Mouse (Mus musculus): Measurements from ENCODE around the gene Hbq1b.

Gene Hbq1b

DNA sequence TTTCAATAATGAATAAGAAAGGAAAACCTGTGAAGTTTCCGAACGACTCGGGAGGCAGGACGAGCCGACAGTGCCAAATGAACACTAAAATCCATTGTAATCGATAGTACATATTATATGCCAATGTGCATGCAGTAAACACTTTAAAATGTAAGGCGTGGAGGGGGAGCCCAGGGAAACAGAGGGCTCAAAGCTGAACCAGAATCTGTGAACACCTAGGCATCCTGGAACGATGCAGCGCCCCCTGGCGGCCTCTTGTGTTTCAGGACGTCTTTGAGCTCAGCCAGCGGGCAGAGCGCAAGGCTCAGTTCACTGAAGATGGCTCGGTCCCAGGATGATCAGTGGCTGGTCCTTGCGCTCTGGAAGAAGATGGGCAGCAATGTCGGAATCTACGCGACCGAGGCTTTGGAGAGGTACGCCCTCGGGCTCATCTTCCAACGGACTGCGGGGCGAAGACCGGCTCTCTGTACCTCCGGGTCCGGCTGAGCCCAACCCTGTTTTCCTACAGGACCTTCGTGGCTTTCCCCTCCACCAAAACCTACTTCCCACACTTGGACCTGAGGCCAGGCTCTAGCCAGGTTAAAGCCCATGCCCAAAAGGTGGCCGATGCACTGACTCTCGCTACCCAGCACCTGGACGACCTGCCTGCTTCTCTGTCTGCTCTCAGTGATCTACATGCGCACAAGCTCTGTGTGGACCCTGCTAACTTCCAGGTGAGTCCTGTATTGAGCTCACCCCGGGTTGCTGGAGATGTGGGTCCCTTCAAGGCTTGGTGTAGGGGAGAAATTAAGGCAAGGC, at the start of gene Hbq1b:
Hbq1b (plus strand) TSS at position 271 of the 798 bp plus-strand sequence.
- DNase-seq = peak; percentile 83

DNA sequence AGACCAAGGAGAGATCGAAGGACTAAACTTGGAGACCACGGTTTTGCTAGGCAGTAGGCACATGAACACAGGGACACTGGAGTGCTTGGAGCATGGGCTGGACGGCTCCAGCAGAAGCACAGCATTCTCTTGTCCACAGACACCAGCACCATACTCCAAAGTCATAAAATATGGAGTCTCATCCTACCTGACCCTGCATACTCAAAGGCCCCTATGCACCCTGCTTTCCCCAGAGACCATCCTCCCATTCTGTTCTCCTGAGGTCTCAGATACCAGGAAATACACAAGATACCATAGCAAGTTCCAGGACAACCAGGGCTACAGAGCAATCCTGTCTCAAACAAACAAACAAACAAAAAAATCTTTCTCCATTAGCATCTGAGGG, 49.4 kb upstream of the Hbq1b start:
- no peak for DNase-seq

DNA sequence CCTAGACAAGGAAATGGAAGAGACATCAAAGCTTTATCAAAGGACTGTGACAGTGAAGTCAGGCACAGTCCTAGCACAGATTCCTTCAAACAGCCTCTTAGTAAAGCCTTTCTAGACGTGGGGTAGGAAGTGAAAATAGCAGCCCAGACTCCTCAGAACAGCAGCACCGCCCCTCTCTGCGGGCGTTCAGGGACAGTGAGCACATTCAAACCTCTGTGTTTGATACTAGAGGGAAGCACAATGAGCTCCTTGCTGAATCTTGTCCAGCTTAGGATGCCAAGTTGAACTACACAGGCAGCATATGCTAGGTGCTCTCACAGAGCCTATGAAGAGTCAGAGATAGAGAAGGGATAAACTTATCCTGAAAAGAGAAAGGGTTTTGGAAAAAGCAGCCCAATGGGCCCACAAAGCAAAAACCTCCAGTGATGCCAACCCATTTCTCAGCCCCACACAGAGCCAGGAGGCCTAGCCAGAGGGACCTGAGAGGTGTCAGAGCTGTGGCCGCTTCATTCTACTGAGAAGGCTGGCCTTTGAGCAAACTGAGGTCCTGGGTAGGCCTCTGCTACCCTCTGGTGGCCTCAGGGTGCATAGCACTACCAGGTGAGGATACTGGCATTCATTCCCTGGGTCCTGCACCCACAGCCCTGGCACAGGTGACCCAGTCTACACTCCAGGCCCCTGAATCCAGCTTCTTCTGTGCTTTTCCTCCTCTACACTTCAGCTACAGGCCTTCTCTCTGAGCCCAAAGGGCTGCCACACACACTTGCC, 48.5 kb upstream of the Hbq1b start:
- peak; percentile 79 for DNase-seq

DNA sequence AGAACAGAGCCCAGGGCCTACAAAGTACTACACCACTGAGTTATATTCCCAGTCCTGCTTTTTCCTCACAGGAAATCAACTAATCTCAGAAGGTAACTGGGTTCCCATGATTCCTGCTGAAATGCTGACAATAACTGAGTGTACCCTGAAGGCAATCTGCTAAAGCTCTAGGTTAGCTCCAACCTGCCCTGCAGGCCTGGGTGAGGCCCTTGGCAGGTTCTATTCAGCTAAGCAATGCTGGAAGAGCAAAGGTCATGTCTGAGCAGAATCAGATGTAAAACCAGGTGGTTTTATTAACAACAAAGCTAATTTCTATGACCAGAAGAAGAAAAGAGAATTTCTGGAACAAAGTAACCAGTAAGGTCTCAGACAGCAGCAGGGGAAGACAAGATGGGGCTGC, 45.4 kb upstream of the Hbq1b start:
- no peak for DNase-seq

DNA sequence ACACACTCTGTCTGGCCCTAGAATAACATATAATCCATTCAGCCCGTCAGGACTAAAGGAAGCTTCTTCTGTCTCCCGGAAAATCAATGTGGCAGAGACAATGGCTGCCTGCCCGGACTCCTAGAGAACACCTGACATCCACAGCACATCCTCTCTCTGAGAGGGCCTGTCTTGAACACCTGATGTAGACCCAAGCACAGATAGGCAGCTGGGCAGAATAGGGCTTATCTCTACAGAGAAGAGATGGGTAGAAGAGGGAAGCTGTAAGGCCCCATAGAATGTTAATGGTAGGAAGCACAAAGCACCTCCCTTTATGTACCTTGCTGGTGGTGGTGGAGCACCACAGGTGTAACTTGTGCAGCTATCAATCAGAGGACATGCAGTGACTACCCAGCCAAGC, 44.6 kb upstream of the Hbq1b start:
- DNase-seq = no peak

DNA sequence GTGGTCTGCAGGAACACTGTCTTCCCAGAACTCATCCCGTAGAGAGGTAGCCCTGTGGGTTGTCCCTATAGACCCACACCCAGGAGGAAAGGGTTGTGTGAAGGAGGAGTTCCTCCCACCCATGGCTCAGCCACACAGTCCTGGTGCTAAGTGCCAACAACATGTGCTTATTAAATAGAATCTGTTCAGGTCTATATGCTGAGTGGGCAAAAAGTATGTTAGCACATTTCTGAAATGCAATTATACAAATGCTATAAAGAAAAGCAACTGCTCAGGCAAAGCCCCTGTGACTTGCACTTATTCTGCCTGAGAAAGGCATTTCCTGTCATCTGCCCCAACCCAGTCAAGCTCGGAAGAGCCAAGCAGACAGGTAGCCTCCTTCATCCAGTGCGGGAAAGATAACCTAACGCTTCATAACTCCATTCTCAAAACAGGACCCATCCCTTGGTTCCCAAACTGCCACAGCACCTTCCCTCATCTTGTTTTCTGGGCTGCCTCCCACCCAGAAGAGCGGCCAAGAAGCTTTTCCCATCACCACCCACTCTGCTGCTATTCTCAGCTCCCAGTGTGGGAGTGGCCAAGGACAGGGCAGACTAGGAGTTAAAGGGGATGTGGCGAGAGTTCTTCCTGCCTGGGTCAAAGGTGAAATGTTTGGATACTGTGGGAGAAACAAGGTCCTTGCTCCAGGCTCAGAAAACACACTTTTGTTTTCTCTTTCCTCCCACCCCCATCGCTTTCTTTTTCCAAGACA, 43.4 kb upstream of the Hbq1b start:
- DNase-seq = no peak

DNA sequence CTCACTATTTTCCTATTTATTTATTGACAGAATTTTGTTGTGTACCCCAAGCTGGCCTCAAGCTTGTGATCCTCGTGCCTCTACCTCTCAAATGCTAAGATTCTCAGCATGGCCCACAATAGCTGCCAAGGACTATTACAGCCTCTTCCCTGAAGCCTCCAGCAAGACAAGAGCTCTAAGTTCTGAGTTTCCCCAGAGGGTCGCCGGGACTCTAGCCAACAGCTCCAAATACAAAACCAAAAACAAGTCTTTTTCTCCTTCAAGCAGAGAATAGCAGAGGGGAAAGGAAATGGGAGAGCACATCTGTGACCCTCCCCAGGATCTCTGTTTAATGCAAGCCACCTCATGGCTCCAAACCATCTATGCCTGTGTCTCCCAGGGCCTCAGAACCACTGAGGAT, 42.7 kb upstream of the Hbq1b start:
- DNase-seq = no peak

DNA sequence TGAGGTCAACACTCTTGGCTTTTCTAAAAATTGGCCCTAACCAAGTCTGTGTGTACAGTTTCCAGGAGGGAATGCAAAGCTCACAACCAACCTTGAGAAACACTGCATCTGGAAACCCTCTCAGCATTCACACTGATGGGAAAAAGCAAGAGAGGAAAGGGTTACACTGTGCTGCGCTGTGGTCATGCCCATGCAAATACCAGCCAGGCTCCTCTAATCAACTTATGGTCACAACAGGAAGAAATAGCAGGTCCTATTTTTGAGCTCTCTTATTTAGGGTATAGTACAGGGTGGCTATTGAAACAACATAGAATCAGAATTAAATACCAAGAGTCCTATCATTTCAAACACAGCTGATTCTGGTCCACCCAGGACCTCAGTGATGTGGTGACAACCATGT, 42.1 kb upstream of the Hbq1b start:
- DNase-seq = no peak

DNA sequence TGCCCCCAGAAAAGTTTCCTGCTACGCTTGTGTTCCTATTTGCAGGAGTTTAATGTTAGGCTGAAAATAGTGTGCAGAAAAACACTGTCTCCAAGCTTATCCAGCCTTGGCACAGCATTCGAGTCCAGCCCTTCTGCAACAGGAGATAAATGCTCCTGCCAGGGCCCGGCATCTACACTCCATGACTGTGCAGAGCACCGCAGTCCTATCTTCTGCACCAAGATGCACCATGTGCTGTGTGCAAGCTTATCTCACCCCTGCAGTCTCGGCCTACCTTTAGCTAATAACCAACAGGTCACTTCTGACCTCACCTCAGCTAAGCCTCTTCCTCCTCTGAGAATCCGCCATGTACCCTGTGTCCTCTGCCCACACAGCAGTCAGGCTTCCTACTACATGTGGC, 41.2 kb upstream of the Hbq1b start:
- no peak for DNase-seq

DNA sequence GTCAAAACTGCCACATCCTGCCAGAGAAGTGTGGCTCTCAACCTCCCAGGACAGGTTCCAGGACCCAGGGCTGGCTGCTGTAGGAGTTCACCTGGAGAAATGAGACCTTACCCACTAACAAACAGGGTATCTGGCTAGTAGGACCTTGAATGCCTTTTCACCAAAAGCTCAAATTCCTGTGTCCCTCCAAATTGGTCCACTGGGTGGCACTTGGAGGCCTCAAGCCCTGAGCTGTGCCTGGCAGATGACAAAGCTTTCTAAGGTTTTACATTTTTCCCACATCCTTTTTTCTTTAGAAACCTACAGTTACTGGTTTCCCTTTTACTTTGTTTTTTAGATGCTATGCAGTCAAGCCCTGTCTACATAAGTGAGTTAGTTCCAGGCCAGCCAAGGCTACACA, 39.7 kb upstream of the Hbq1b start:
- DNase-seq = peak; percentile 45

DNA sequence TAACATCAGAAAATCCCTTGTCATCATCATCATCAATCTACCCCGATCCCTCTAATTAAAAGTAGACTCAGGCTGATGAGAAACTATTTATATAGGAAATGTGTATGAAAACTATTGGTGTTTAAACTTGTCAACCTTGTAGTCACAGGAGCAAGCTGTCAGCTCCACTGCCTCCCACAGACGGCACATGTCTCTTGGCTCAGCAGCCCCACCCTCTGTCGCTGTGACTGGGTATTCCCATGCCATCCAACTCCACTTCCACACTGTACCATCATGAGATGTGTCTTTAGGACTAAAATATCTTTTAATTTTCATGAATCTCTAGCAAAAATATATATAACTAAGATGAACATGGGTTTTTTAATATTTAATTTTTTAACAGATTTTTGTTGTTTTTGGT, 38.4 kb upstream of the Hbq1b start:
- no peak for DNase-seq

DNA sequence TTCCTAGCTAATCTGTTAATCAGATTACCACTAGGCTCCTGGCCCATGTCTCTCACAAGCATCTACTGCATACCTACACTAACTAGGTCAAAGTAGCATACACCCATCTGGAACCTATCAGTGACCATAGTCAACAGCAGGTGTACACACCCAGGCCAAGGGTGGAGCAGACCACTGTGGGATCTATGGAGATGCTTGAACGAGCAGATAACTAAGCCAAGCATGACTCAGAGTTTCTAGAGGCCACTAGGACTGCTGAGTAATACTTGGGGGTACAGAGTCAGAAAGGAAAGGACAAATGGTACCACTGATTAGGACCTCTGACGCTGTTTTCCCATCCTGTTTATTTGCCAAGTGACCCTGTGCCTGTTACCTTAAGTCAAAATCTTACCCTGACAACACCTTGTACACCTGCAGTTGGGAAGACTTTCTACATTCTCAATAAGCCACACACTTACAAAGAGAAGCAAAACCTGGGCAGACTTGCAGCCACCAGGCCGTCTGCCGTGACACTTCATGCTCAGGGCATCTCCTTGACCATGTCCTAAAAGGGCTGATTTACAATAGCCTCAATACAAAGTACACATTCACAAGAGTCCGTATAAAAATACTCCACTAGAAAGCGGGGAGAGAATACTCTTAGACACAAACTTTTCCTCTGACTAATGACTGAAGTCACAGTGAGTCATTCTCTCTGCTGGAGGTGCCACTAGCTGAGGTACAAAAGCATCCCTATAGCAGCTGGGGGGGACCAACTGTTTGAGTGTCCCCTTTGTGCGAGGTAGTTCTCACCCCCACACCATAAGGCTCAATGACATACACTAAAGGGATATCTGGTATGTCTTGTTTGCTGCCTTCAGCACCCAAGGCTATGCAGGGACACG, 35.6 kb upstream of the Hbq1b start:
- DNase-seq = no peak

DNA sequence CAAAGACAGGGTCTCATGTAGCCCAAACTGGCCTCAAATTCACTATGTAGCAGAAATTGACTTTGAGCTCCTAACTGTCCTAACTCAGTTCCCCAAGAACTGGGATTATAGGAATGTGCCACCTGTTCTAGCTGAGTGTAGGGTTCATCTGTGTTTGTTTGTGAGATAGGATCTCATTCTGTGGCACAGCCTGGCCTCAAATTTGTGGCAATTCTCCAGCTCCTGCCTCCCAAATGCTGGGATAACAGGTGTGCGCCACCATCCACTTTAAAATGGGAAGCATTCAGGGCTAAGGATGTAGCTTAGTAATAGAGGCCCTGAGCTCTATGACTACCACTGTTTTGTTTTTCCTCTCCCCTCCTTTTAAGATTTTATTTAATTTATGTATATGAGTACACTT, 33.6 kb upstream of the Hbq1b start:
- no peak for DNase-seq

DNA sequence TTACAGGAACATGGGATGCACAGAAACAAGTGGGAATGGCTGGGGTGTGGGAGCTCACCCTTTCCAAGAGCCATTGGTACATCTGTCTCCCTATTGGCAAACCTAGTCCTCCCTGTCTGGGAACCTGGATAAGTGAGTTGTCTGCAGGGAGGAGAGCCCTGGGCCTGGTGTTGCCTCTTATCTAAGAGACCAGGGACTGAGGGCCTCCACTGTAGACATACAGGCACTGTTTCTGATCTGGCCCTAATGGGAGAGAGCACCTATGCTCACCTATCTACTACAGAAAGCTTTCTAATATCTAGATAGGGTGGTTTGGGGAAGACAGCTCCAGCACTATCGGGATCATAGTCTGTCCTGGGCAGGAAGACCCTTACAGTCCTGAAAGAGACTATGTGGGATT, 30.6 kb upstream of the Hbq1b start:
- DNase-seq = no peak

DNA sequence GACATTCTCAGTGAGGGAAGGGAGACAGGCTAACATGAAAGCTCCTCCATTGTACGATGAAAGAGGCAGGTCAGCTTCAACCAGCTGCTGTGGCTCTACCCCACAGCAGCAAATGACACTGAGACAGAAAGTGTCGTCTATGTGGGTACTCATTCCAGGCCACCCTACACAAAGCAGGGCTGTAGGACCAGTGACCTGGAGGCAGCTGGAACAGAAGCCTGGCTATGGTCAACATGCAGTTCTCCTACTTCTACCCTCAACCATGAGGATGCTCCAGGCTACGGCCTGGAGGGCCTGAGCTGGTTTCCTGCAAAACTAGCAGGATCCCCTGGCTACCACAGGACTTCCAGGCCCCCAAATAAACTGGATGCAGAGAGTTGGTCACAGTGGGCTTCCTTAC, 30.2 kb upstream of the Hbq1b start:
- DNase-seq = no peak

DNA sequence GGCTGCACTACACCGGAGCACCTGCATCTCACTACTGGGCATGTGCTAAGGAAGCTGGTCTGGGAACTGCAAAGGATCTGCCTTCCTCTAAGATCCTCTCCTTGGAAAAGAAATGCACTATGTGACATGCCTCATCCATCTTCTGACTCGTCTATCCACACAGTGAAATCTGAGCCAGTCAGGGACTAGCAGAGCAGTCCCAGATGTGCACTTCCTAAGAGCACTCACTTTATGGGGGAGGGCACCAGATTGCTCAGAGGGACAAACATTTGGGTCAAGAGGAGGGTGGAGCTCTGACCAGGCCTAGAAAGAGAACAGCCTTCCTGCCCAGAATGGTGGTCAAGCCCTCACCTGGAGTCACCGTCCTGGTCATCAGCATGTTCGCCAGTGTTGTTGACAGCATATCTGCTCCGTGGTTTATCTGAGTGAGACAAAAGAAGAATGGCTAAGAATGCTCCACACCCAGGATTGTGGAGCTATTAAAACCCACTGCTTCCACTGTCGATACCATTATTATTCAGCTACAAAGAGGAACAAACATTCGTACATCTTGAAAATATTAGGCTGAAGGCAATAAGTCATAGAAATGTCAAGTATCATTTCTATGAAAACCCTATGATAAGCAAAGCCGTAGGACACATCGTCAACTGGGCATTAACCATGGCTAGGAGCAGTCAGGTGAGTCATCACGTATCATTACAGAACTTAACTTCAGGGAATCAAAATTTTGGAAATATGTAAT, 23.9 kb upstream of the Hbq1b start:
- no peak for DNase-seq

DNA sequence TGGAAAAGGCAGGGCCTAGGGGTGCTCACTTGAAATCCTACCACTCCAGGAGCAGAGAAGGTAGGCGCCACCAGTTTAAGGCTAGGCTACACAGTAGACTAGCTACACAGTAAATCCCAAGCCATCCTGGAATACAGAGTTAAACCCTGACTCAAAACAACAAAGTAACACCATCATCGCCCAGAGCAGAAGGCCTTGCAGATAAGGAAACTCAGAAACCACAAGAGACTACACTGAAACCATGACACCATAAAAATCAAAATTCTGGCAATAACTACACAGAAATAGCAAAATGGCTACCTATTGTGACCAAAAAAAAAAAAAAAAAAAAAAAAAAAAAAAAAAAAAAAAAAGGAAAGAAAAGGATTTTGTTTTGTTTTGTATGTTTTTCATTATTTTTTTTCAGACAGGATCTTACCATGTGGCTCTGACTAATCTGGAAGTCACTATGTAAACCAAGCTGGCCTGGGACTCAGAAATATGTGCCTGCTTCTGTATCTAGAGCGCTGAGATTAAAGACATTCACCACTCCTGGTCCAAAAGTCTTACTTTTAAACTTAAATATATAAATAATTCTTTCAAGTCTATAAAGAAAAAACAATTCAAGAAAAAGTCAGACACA, 21.5 kb upstream of the Hbq1b start:
- no peak for DNase-seq

DNA sequence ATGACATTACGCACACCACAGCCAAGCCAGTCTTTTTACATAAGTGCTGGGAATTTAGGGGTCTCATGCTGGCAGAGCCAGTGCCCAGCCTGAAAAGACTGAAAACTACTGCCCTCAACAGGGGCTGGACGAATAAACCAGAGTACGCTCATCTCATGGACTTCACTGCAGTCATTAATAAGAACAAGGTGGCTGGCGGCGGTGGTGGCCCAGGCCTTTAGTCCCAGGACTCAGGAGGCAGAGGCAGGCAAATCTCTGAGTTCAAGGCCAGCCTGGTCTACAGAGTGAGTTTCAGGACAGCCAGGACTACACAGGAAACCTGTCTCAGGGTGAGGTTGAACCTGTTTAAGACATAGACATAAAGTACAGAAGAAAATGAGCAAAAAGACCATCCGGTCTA, 20.6 kb upstream of the Hbq1b start:
- DNase-seq = peak; percentile 10

DNA sequence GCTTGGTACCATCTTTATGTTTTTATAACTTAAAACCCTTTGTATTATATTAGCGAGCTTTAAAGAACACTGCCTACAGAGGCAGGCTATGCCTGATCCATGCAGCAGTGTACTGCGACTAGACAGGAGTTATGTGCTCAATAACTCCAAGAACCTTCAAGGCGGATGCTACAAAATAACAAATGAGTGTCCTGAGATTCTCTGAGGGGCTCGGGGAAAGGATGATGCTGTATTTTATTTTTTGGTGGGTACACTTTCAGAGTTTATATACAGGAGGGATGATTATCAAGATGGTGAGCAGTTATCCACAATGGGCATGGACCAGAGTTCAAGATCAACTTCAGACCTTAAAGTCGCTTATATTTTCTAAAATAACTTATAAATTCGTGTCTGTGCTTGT, 20.0 kb upstream of the Hbq1b start:
- DNase-seq = no peak

DNA sequence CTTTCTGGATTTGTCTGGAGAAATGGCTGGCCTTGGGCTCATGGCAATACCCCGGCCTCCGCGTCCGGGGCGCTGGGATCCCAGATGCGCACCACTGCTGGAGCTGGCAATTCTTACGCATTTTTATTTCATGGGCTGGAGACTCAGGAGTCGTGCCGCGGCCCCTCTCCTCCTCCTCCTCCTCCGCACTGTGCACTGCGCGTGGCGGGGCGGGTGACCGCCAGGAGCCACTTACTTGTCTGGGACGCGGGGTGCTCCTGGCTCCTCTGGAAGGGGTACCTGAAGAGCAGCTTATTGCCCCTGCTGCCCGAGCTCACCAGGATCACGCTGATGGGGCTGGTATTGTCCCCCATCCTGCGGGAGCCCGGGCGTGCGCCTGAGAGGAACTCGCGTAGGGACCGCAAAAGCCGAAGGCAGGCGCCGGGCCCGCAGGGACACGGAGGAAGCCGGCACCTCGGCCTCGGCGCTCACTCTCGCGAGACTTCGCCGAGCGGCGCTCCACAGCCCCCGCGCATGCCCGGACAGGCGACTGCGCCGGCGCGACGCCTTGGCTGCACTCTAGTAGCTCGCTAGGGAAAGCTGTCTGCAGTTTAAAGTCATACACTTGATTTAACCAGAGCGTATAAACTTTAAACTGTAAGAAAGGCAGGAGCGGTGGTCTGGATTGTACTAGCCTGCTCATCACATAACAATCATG, 19.4 kb upstream of the Hbq1b start, which contains the start of gene Nprl3:
Nprl3 (minus strand) TSS at position 520 of the 697 bp plus-strand sequence.
- DNase-seq = peak; percentile 98

DNA sequence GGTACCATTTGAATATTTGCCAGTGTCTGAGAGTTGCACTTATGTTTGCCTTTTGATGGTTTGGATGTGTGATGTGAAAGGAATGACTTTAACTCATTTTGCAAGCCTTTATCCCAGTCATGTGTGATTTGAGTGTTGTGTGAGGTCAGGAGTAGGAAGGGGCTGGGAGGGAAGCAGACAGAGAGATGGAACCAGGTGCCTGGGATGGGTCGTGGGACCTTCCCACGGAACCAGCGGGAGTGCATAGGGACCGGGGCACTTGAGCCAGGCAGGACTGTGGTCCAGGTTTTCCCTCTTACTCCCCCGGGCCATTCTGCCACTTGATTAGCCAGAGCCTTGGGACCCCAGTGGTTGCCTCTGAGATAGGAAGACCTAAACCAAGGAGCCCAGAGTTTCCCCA, 18.8 kb upstream of the Hbq1b start:
- DNase-seq = peak; percentile 26

Measured in thymus, postnatal 14 days (tissue).